Comparison of ENCODE assay signal across 8 mouse cellular contexts in the genomic region with DNA sequence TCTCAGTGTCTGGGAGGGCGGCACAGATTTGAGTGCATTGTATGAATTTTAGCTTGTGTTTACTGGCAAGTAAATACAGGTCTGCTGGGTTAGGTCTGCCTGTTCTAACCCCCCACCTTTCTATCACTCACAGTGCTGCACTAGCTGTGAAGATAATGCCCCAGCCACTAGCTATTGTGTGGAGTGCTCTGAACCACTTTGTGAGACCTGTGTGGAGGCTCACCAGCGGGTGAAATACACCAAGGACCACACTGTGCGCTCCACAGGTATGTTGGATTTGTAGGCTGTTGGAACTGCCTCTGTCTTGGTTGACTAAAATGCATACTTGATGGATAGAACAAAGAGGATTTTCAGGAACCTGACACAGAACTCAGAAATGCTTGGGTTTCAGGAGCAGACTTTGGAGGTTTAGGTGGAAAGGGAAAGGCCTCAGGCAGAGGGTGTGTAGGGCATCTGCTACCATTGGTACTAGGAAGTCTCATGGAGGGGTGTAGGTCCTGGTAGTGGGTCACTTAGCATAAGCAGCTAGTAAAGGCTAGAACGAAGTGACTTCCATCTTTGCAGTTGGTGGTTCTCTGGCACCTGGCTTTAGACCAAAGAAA. TPM values are rescaled to one million over a fixed set of nuclear protein-coding genes. Genes with fewer than 3 reads are reported as not detected.
DNase-seq lines count a peak whose midpoint lies in the region; ATAC-seq and TF ChIP-seq lines count a peak whose summit lies in the region.

No protein-coding gene starts in this region.

- H3K9me3 ChIP-seq in kidney, embryonic 14.5 days (ENCODE audit: control insufficient read depth, low read length) = no peaks in the 10 kb centered on the region
- no peaks in the 10 kb centered on the region for H3K9me3 ChIP-seq in hindbrain, embryonic 15.5 days
- no peaks in the 10 kb centered on the region for H3K9me3 ChIP-seq in midbrain, embryonic 16.5 days (replicated peaks; ENCODE audit: control insufficient read depth, low read length, poor library complexity, severe bottlenecking)

- H3K9ac ChIP-seq in kidney, embryonic 14.5 days (ENCODE audit: low read depth, low read length) = peak overlapping the region; percentile 99
- H3K9ac ChIP-seq in hindbrain, embryonic 15.5 days = peak overlapping the region; percentile 94
- peak overlapping the region; percentile 86 for H3K9ac ChIP-seq in midbrain, embryonic 16.5 days (ENCODE audit: low read depth, low read length)

- peaks cover 24% of the 10 kb centered on the region for H3K4me1 ChIP-seq in kidney, embryonic 14.5 days (ENCODE audit: control insufficient read depth, insufficient read depth, low read length)
- peaks cover 9% of the 10 kb centered on the region; the same call in 1 of the 2 replicates for H3K4me1 ChIP-seq in cortical plate, adult 2 months (ENCODE audit: control insufficient read depth, insufficient read depth, low read length)
- H3K4me1 ChIP-seq in hindbrain, embryonic 15.5 days (replicated peaks) = peaks cover 29% of the 10 kb centered on the region
- peaks cover 29% of the 10 kb centered on the region for H3K4me1 ChIP-seq in midbrain, embryonic 16.5 days (ENCODE audit: control insufficient read depth, insufficient read depth, low read length)

- no peak for ATAC-seq in kidney, embryonic 14.5 days (ENCODE audit: low FRiP score, low TSS enrichment)
- ATAC-seq in hindbrain, embryonic 15.5 days (ENCODE audit: low FRiP score, low read depth) = no peak
- no peak for ATAC-seq in midbrain, embryonic 16.5 days

- H3K36me3 ChIP-seq in kidney, embryonic 14.5 days (ENCODE audit: control insufficient read depth, insufficient read depth, low read length) = peaks cover 56% of the 10 kb centered on the region
- peaks cover 46% of the 10 kb centered on the region for H3K36me3 ChIP-seq in hindbrain, embryonic 15.5 days
- peaks cover 37% of the 10 kb centered on the region for H3K36me3 ChIP-seq in midbrain, embryonic 16.5 days (ENCODE audit: control insufficient read depth, insufficient read depth, low read length)

- peak overlapping the region; percentile 96 for H3K4me3 ChIP-seq in kidney, embryonic 14.5 days (ENCODE audit: low read length)
- peak overlapping the region; percentile 59 for H3K4me3 ChIP-seq in cortical plate, adult 2 months (ENCODE audit: insufficient read depth, low read length)
- H3K4me3 ChIP-seq in hindbrain, embryonic 15.5 days = peak overlapping the region; percentile 87
- peak overlapping the region; percentile 88 for H3K4me3 ChIP-seq in midbrain, embryonic 16.5 days (ENCODE audit: low read depth, low read length)

- no peak for DNase-seq in kidney, adult 18-20 months
- no peak for DNase-seq in frontal cortex, postnatal 10 days (ENCODE audit: low spot score in 2 of 2)
- DNase-seq in layer of hippocampus, postnatal 10 days (ENCODE audit: low spot score in 2 of 2) = no peak
- DNase-seq in right cerebral cortex, postnatal 25 days = no peak

- H3K27me3 ChIP-seq in kidney, embryonic 14.5 days (ENCODE audit: control insufficient read depth, insufficient read depth, low read length) = no peaks in the 10 kb centered on the region
- no peaks in the 10 kb centered on the region for H3K27me3 ChIP-seq in hindbrain, embryonic 15.5 days
- no peaks in the 10 kb centered on the region for H3K27me3 ChIP-seq in midbrain, embryonic 16.5 days (ENCODE audit: control insufficient read depth, insufficient read depth, low read depth, low read length)

- H3K27ac ChIP-seq in kidney, embryonic 14.5 days (ENCODE audit: low read depth, low read length) = peak overlapping the region; percentile 100; the same call in 1 of the 2 replicates
- H3K27ac ChIP-seq in cortical plate, adult 2 months (ENCODE audit: insufficient read depth, low read length) = no peak overlapping the region
- H3K27ac ChIP-seq in hindbrain, embryonic 15.5 days (replicated peaks) = peak overlapping the region; percentile 99
- H3K27ac ChIP-seq in midbrain, embryonic 16.5 days (ENCODE audit: low read length) = peak overlapping the region; percentile 99

- peak overlapping the region; percentile 98 for H3K4me2 ChIP-seq in kidney, embryonic 14.5 days (replicated peaks; ENCODE audit: low read depth, low read length)
- H3K4me2 ChIP-seq in hindbrain, embryonic 15.5 days = peak overlapping the region; percentile 98
- H3K4me2 ChIP-seq in midbrain, embryonic 16.5 days (ENCODE audit: low read length) = peak overlapping the region; percentile 98

- no peak for TF ChIP-seq POLR2A in cortical plate, adult 2 months (IDR thresholded peaks at IDR 0.05; ENCODE audit: extremely low read depth, insufficient read depth, low read length)

- WGBS in kidney, embryonic 14.5 days = 26% methylated on average over 4 of the region's 4 CpGs
- WGBS in hindbrain, embryonic 15.5 days = 25% methylated on average over 4 of the region's 4 CpGs
- 28% methylated on average over 4 of the region's 4 CpGs for WGBS in midbrain, embryonic 16.5 days

- no peak for TF ChIP-seq CTCF in cortical plate, adult 2 months (IDR thresholded peaks at IDR 0.05; ENCODE audit: extremely low read depth, insufficient read depth, low read length)

RNA-seq across cellular contexts. Expression of gene Chmp2a, which starts 9.0 kb away (rescaled TPM):
- 148 and 165 TPM in 2 replicates for polyA plus RNA-seq in kidney, embryonic 14.5 days (2014; fragmentation: Nextera tagmentation; extraction: Ambion mirVana)
- 224 and 229 TPM in 2 replicates for polyA plus RNA-seq in cortical plate, adult 2 months (2012; rRNA removed)
- 170 and 171 TPM in 2 replicates for polyA plus RNA-seq in hindbrain, embryonic 15.5 days (2015; fragmentation: Nextera tagmentation; extraction: Ambion mirVana)
- polyA plus RNA-seq in midbrain, embryonic 16.5 days (2015; fragmentation: Nextera tagmentation; extraction: Ambion mirVana) = 179 and 188 TPM in 2 replicates
- 100 to 1,000 TPM; 133 to 151 TPM for total RNA-seq in layer of hippocampus, postnatal 10 days (2021)

RNA-seq across cellular contexts. Expression of gene Ube2m, which starts 12.5 kb away (rescaled TPM):
- 156 and 199 TPM in 2 replicates for polyA plus RNA-seq in kidney, embryonic 14.5 days (2014; fragmentation: Nextera tagmentation; extraction: Ambion mirVana)
- polyA plus RNA-seq in cortical plate, adult 2 months (2012; rRNA removed) = 400 and 402 TPM in 2 replicates
- polyA plus RNA-seq in hindbrain, embryonic 15.5 days (2015; fragmentation: Nextera tagmentation; extraction: Ambion mirVana) = 162 and 163 TPM in 2 replicates
- 74.0 and 83.9 TPM in 2 replicates for polyA plus RNA-seq in midbrain, embryonic 16.5 days (2015; fragmentation: Nextera tagmentation; extraction: Ambion mirVana)
- total RNA-seq in layer of hippocampus, postnatal 10 days (2021) = 100 to 1,000 TPM; 198 to 220 TPM

RNA-seq across cellular contexts. Expression of gene Zbtb45, which starts 15.8 kb away (rescaled TPM):
- 19.8 and 29.6 TPM in 2 replicates for polyA plus RNA-seq in kidney, embryonic 14.5 days (2014; fragmentation: Nextera tagmentation; extraction: Ambion mirVana)
- polyA plus RNA-seq in cortical plate, adult 2 months (2012; rRNA removed) = 32.2 and 33.4 TPM in 2 replicates
- 40.7 and 42.5 TPM in 2 replicates for polyA plus RNA-seq in hindbrain, embryonic 15.5 days (2015; fragmentation: Nextera tagmentation; extraction: Ambion mirVana)
- polyA plus RNA-seq in midbrain, embryonic 16.5 days (2015; fragmentation: Nextera tagmentation; extraction: Ambion mirVana) = 44.0 and 44.8 TPM in 2 replicates
- total RNA-seq in layer of hippocampus, postnatal 10 days (2021) = 10 to 100 TPM; 25.8 to 27.3 TPM

RNA-seq across cellular contexts. Expression of gene Trim28, which starts 26.7 kb away (rescaled TPM):
- polyA plus RNA-seq in kidney, embryonic 14.5 days (2014; fragmentation: Nextera tagmentation; extraction: Ambion mirVana) = 433 and 514 TPM in 2 replicates
- 225 and 226 TPM in 2 replicates for polyA plus RNA-seq in cortical plate, adult 2 months (2012; rRNA removed)
- polyA plus RNA-seq in hindbrain, embryonic 15.5 days (2015; fragmentation: Nextera tagmentation; extraction: Ambion mirVana) = 217 and 230 TPM in 2 replicates
- 184 and 195 TPM in 2 replicates for polyA plus RNA-seq in midbrain, embryonic 16.5 days (2015; fragmentation: Nextera tagmentation; extraction: Ambion mirVana)
- 100 to 1,000 TPM; 279 to 301 TPM for total RNA-seq in layer of hippocampus, postnatal 10 days (2021)

RNA-seq across cellular contexts. Expression of gene Slc27a5, which starts 27.6 kb away (rescaled TPM):
- not detected in 2 replicates for polyA plus RNA-seq in kidney, embryonic 14.5 days (2014; fragmentation: Nextera tagmentation; extraction: Ambion mirVana)
- 0.69 and 0.78 TPM in 2 replicates for polyA plus RNA-seq in cortical plate, adult 2 months (2012; rRNA removed)
- polyA plus RNA-seq in hindbrain, embryonic 15.5 days (2015; fragmentation: Nextera tagmentation; extraction: Ambion mirVana) = 0.39 and 0.45 TPM in 2 replicates
- polyA plus RNA-seq in midbrain, embryonic 16.5 days (2015; fragmentation: Nextera tagmentation; extraction: Ambion mirVana) = 0.24 and 0.43 TPM in 2 replicates
- not detected for total RNA-seq in layer of hippocampus, postnatal 10 days (2021)
